Mouse (Mus musculus): Measurements from ENCODE around the gene Pcsk6.

DNA sequence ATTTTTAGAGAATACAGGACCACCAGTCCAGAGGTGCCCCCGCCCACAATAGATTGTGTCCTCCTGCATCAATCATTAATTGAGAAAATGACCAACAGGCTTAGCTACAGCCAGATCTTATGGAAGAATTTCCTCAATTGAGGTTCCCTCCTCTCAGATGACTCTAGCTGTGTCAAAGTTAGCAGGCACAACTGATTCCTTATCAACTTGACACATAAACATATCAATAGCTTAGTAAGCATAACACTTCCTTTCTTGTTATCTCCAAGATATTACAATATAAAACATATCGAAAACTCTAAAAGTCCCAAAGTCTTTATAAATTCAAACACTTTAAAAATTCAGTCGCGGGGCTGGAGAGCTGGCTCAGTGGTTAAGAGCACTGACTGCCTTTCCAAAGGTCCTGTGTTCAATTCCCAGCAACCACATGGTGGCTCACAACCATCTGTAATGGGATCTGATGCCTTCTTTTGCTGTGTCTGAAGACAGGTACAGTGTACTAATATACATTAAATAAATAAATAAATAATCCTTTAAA, 192.5 kb downstream of the Pcsk6 start:
- TF ChIP-seq EP300 (IDR thresholded peaks at IDR 0.05; ENCODE audit: insufficient read depth, low read depth, low read length) (no peak), CTCF (IDR thresholded peaks at IDR 0.05; ENCODE audit: low read depth, low read length) (no peak)

Measured in ES-Bruce4 (cell line).